Mouse (Mus musculus): ENCODE results near the gene Hist1h2ah.

DNA sequence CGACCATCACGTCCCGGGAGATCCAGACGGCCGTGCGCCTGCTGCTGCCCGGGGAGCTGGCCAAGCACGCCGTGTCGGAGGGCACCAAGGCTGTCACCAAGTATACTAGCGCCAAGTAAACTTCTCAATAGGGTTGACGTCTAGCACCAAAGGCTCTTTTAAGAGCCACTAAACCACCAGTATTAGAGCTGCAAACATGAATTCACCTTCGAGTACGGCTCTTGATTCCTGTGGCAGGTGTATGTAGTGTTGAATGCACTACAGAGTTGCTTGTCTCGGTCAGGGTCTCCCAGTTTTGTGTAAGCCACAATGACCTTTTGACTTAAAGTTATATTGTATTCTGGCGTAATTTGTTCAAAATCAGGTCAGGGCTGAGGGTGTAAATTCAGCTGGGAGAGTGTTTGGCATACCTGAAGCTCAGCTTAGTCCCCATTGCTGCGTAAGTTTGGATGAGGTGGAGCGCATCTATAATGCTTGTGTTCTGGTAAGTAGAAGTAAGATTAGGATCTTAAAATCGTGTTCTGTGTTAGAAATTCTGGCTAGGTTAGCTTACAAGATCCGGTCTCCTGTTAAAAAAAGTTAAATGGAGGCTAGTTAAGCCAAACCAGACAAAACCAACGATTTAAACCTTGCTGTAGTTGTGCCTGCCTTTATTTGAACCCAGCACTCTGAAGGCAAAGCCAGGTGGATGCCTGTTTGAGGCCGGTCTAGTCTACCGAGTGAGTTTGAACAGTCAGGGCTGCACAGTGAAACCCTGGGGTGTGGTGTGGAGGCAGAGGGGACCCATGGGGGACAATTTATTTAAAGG, 985 bp upstream of the Hist1h2ah start:
- TF ChIP-seq CTCF (IDR thresholded peaks at IDR 0.05) (no peak), POLR2A (IDR thresholded peaks at IDR 0.05; ENCODE audit: insufficient read depth, low read depth, low read length) (no peak; the same call in 1 of the 2 replicates), EP300 (IDR thresholded peaks at IDR 0.05; ENCODE audit: insufficient read depth, low read depth, low read length) (no peak)
